Mouse (Mus musculus) embryonic facial prominence, embryonic 14.5 days (tissue): ENCODE measurements around the gene Incenp. TPM values are rescaled to one million over a fixed set of nuclear protein-coding genes. Genes with fewer than 3 reads are reported as not detected.
"Not testable (repeated sequence)": the region's sequence is repeated elsewhere in the genome, so short reads cannot be mapped to it uniquely, and the experiment has no call there.

Source experiments
- ATAC-seq: fragments of 200-750 bp; cut with Nextera tagmentation; 2 replicates; pipeline ENCODE4 v1.8.0; 2017; ENCODE audit warnings: low read depth, moderate number of reproducible peaks, moderate TSS enrichment
- DNase-seq: peaks from one replicate; pipeline ENCODE4 v3.0.0-alpha.2; 2015; ENCODE audit warnings: low spot score
- H3K27ac ChIP-seq: fragments of 300-500 bp; sonication (generic); replicated peaks from 2 replicates; pipeline ENCODE4 v1.5.1; 2014; ENCODE audit warnings: low read depth, mild to moderate bottlenecking, low read length, moderate library complexity
- H3K27me3 ChIP-seq: fragments of 300-500 bp; sonication (generic); replicated peaks from 2 replicates; pipeline ENCODE4 v1.6.1; 2014; ENCODE audit warnings: low read length; ENCODE audit not compliant: control insufficient read depth, insufficient read depth
- H3K36me3 ChIP-seq: fragments of 300-500 bp; sonication (generic); 2 replicates; pipeline ENCODE4 v1.6.1; 2014; ENCODE audit warnings: low read length, mixed read lengths; ENCODE audit not compliant: control insufficient read depth, insufficient read depth
- H3K4me1 ChIP-seq: fragments of 300-500 bp; sonication (generic); 2 replicates; pipeline ENCODE4 v1.6.1; 2014; ENCODE audit warnings: antibody characterized with exemption, low read length; ENCODE audit not compliant: control insufficient read depth, insufficient read depth
- H3K4me2 ChIP-seq: fragments of 300-500 bp; sonication (generic); 2 replicates; pipeline ENCODE4 v1.6.1; 2014; ENCODE audit warnings: low read depth, mild to moderate bottlenecking, low read length, moderate library complexity, mixed read lengths
- H3K4me3 ChIP-seq: fragments of 300-500 bp; sonication (generic); 2 replicates; pipeline ENCODE4 v1.5.1; 2014; ENCODE audit warnings: low read depth, mild to moderate bottlenecking, low read length
- H3K9ac ChIP-seq: fragments of 300-500 bp; sonication (generic); 2 replicates; pipeline ENCODE4 v1.6.1; 2014; ENCODE audit warnings: low read depth, mild to moderate bottlenecking, low read length, moderate library complexity, mixed read lengths
- H3K9me3 ChIP-seq: fragments of 300-500 bp; sonication (generic); 2 replicates; pipeline ENCODE4 v1.6.1; 2016; ENCODE audit warnings: low read length; ENCODE audit not compliant: control insufficient read depth
- WGBS: fragments of 180-500 bp; shearing (Covaris S2); extraction: QIAGEN DNeasy Blood & Tissue Kit; methylation state at CpG from one replicate; pipeline ENCODE4 v1.1.7; 2014; 5-methylcytosine and 5-hydroxymethylcytosine counted together
- polyA plus RNA-seq: library from polyadenylated mRNA; unstranded; fragments of >200 nt; fragmentation: Nextera tagmentation; extraction: Ambion mirVana; gene quantifications from 2 replicates; pipeline ENCODE4 v1.2.1, GENCODE M21; 2014

The Incenp gene
- polyA plus RNA-seq, 1 experiment from 2014 or later: 65.5 TPM

DNA sequence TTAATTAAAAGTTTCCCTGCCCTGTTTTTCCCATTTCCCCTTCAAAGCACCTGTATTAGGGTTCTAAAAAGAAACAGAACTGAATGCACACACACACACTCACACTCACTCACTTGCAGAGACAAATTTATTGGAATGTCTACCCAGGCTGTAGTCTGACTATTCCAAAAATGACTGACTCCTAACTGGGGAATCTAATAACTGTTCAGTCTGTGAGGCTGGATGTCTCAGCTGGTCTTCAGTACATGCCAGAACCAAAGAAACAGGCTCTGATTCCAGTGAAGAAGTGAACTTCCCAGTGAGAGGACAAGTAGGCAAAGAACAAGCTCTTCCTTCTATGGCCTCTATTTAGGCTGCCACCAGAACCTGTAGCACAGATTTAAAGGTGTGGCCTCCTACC, 33.9 kb downstream of the Incenp start:
- H3K9ac ChIP-seq: no peak overlapping the region
- H3K4me3 ChIP-seq: no peak overlapping the region
- no peaks in the 10 kb centered on the region for H3K9me3 ChIP-seq
- no peaks in the 10 kb centered on the region for H3K4me1 ChIP-seq
- 0 out of 2 replicates have a peak, but pooled peaks cover under 1% of the 10 kb centered on the region for H3K36me3 ChIP-seq
- H3K27ac ChIP-seq: no peak overlapping the region
- no peaks in the 10 kb centered on the region for H3K27me3 ChIP-seq
- no peak overlapping the region for H3K4me2 ChIP-seq
- no peak for ATAC-seq
- DNase-seq: no peak

DNA sequence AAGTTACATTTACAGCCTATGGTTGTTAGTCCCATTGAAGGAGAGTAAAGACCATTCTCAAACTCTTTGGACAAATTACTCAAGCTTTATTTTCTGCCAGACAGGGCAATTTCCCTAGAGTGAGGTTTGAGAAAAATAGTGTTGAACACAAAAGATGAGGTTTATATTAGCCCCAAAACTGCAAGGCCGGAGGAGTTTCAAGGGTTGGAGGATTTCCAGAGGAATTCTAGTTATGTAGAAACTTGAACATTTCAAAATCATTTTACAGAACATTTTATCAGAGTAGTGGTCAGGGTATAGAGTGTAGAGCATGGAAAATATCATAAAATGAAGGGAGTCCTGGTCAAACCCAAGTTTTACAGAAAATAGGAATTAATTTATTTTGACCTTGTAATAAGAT, 34.5 kb downstream of the Incenp start:
- no peak overlapping the region for H3K27ac ChIP-seq
- H3K36me3 ChIP-seq: no peaks in the 10 kb centered on the region
- ATAC-seq (no peak), DNase-seq (peak; percentile 51)
- no peak overlapping the region for H3K4me3 ChIP-seq
- WGBS: 41% methylated on average over 1 of the region's 1 CpGs
- H3K27me3 ChIP-seq: no peaks in the 10 kb centered on the region
- H3K4me1 ChIP-seq: no peaks in the 10 kb centered on the region
- no peak overlapping the region for H3K4me2 ChIP-seq
- no peak overlapping the region for H3K9ac ChIP-seq
- H3K9me3 ChIP-seq: no peaks in the 10 kb centered on the region

DNA sequence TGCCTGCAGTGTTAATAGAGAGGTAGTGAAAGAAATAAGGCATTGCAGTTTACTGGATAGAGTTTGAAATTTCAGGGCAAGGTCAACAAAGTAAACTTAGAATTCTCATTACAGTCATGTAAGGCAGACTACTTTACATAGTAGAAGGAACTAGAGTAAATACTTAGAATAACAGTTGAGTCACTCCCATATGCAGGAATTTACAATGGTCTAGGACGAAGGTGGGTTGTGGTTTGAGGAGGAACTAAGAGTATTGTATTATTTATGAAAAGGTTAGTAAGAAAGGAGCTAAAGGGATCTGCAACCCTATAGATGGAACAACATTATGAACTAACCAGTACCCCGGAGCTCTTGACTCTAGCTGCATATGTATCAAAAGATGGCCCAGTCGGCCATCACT, 38.5 kb downstream of the Incenp start:
- H3K9ac ChIP-seq, H3K27ac ChIP-seq, H3K27me3 ChIP-seq, H3K36me3 ChIP-seq, DNase-seq, H3K4me1 ChIP-seq, ATAC-seq, H3K4me3 ChIP-seq, H3K9me3 ChIP-seq, H3K4me2 ChIP-seq: not testable (repeated sequence)
- 85% methylated on average over 2 of the region's 3 CpGs for WGBS

DNA sequence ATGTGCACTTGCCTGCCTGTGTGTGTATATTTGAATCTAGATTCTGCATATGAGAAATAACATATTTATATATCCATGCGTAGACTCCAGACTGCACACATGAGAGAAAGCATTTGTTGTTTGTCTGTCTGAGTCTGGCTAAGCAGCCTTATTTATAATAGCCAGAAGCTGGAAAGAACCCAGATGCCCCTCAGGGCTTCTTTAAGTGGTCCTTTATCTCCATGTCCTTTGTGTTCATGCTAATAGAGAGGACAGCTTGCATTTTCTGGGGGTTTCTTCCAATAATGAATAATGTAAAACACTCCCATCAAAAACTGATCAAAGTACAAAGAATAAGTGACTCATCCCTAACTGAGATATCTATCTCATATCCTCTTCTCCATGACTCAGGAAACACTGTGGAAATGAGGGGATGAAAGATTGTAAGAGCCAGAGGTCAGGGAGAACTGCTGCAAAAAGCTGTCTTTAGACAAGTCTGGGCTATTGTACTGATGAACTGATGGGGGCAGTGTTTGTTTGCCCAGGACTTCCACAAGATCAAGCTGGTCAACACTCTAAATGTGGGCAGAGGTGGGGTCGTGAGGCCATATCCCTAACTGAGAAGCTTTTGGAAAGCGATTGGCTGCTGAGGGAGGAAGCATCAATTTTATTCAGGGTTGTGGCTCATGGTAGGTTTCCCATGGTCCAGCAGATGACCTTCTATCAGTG, 49.8 kb downstream of the Incenp start:
- not testable (repeated sequence) for H3K9ac ChIP-seq, ATAC-seq, H3K36me3 ChIP-seq, H3K4me3 ChIP-seq, DNase-seq, H3K27me3 ChIP-seq, H3K4me2 ChIP-seq, H3K9me3 ChIP-seq, H3K27ac ChIP-seq, H3K4me1 ChIP-seq
- WGBS: 68% methylated on average over 3 of the region's 3 CpGs

DNA sequence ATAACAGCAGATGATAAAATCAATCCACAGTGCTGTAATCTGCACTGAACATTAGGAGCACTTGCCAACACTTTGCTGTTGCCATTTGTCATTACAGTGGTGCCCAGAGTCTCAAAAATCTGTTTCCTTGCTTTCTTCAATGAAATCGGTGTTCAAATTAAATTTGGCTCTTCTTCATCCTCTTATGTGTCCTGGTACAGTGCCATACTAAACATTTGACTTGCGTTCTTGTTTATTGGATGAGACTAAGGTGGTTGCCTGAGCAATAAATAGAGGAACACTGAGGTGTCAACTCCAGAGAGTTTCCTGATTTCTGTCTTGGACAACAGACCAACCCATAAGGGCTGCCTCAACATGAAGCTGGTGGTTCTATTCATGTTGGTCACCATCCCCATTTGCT, 52.1 kb downstream of the Incenp start, which contains the start of gene Scgb2a2:
TSS of gene Scgb2a2 (plus strand) at position 301 of the 400 bp plus-strand sequence.
- Histone ChIP-seq H3K9me3 (no peaks in the 10 kb centered on the region), H3K4me2 (no peak within 1 kb of the TSS), H3K4me3 (no peak within 1 kb of the TSS), H3K4me1 (no peaks in the 10 kb centered on the region), H3K9ac (no peak within 1 kb of the TSS), H3K36me3 (no peaks in the 10 kb centered on the region), H3K27me3 (no peaks in the 10 kb centered on the region), H3K27ac (no peak within 1 kb of the TSS)
- 75% methylated on average over 2 of the region's 2 CpGs for WGBS
- no peak for DNase-seq
- no peak for ATAC-seq

DNA sequence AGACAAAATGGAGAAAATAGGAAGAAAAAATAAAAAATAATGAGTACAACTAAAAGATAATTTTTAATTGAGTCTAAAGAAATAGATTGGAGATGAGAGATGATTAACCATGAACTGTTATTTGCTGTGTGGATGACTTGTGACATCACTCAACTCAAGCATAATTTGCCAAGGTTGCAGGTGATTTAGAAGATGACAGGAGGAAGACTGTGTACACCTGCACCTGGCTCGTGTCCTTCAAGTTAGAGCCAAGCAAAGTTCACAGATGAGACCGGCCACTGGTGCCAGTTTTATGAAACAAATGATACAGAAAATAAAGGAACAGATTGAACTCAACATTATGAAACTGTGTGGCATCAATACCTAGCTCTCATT, 62.0 kb downstream of the Incenp start:
- Histone ChIP-seq H3K9ac (no peak overlapping the region), H3K4me1 (no peaks in the 10 kb centered on the region), H3K9me3 (no peaks in the 10 kb centered on the region), H3K36me3 (no peaks in the 10 kb centered on the region), H3K27me3 (no peaks in the 10 kb centered on the region), H3K27ac (no peak overlapping the region), H3K4me2 (no peak overlapping the region), H3K4me3 (no peak overlapping the region)
- 54% methylated on average over 2 of the region's 2 CpGs for WGBS
- ATAC-seq (no peak), DNase-seq (no peak)

DNA sequence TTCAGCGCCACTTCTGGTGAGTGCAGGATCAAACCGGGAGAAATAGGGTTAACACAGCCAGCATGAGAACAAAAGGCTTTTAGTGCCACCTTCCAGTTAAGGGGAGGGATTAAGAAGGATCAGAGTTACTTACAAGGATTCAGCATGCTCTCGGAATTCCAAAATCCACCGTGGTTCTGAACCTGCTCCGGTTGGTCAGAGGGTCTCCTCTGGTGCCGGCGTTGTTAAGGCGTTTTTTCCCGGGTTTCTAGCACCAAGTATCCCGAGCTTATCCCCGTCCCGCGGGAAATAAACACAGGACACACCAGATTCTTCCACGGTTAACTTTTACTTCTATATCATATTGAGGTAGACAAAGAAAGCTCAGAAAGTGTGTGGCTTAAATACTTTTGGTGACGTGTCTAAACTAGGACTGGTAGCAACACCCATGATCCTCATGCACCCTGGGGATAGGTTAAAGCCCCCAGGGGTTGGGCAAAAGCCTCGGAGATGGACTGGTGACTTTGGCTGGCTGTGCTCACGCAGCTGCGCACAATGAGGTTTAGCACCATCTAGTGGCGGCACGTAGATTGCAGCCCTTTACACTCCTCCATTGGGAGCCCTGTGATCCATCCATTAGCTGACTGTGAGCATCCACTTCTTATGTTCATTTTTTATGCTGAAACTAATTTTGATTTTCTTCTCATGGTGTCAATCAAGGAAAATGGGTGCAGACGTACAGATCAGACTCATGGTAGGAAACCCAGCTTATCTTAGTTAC, 62.6 kb downstream of the Incenp start:
- not testable (repeated sequence) for H3K36me3 ChIP-seq, H3K9me3 ChIP-seq, H3K27me3 ChIP-seq, H3K4me1 ChIP-seq, H3K27ac ChIP-seq, DNase-seq
- ATAC-seq: peak; percentile 92
- Histone ChIP-seq H3K4me2 (peak overlapping the region; percentile 34; the same call in 1 of the 2 replicates), H3K4me3 (peak overlapping the region; percentile 29), H3K9ac (0 out of 2 replicates have a peak overlapping the region, but pooled peaks have one; percentile 42)
- WGBS: 16% methylated on average over 17 of the region's 21 CpGs
